Mouse (Mus musculus) cerebellum, adult 2 months (tissue): ENCODE results near the gene Serpina11.

Experiments used
- CTCF ChIP-seq: fragments of 200-500 bp; IDR thresholded peaks from 2 replicates; pipeline ENCODE4 v1.5.1; 2011; ENCODE audit warnings: low read depth, mild to moderate bottlenecking, control low read depth, low read length, moderate library complexity, borderline replicate concordance; ENCODE audit not compliant: insufficient read depth
- POLR2A ChIP-seq: fragments of 200-500 bp; IDR thresholded peaks from 2 replicates; pipeline ENCODE4 v1.6.1; 2011; ENCODE audit warnings: low read length, control low read depth, borderline replicate concordance; ENCODE audit not compliant: insufficient read depth

GRCm38 (mm10) chr12:103985868-103986267 lies 3.9 kb downstream of the Serpina11 start:
- TF ChIP-seq CTCF = no peak
- no peak for TF ChIP-seq POLR2A
